Mouse (Mus musculus) intestine, embryonic 16.5 days (tissue): ENCODE data around the gene Cbx8. TPM values are rescaled to one million over a fixed set of nuclear protein-coding genes. Genes with fewer than 3 reads are reported as not detected.

ENCODE experiments used
- ATAC-seq: fragments of 200-750 bp; cut with Nextera tagmentation; 2 replicates; pipeline ENCODE4 v1.8.0; 2017; ENCODE audit warnings: moderate TSS enrichment, moderate library complexity
- H3K27ac ChIP-seq: fragments of 300-500 bp; sonication (generic); 2 replicates; pipeline ENCODE4 v1.5.1; 2014; ENCODE audit warnings: mild to moderate bottlenecking, low read length
- H3K27me3 ChIP-seq: fragments of 300-500 bp; sonication (generic); replicated peaks from 2 replicates; pipeline ENCODE4 v1.6.1; 2014; ENCODE audit warnings: low read length, control low read depth, mixed read lengths; ENCODE audit not compliant: control insufficient read depth, insufficient read depth
- H3K36me3 ChIP-seq: fragments of 300-500 bp; sonication (generic); 2 replicates; pipeline ENCODE4 v1.6.1; 2014; ENCODE audit warnings: low read length, control low read depth; ENCODE audit not compliant: control insufficient read depth, insufficient read depth
- H3K4me1 ChIP-seq: fragments of 300-500 bp; sonication (generic); 2 replicates; pipeline ENCODE4 v1.6.1; 2014; ENCODE audit warnings: low read length, control low read depth, mixed read lengths; ENCODE audit not compliant: control insufficient read depth, insufficient read depth
- H3K4me2 ChIP-seq: fragments of 300-500 bp; sonication (generic); 2 replicates; pipeline ENCODE4 v1.6.1; 2014; ENCODE audit warnings: low read depth, low read length, control low read depth
- H3K4me3 ChIP-seq: fragments of 300-500 bp; sonication (generic); 2 replicates; pipeline ENCODE4 v1.5.1; 2014; ENCODE audit warnings: mild to moderate bottlenecking, low read length
- H3K9ac ChIP-seq: fragments of 300-500 bp; sonication (generic); 2 replicates; pipeline ENCODE4 v1.6.1; 2014; ENCODE audit warnings: low read depth, low read length
- H3K9me3 ChIP-seq: fragments of 300-500 bp; sonication (generic); 2 replicates; pipeline ENCODE4 v1.6.1; 2016; ENCODE audit warnings: low read length, control low read depth; ENCODE audit not compliant: control insufficient read depth
- WGBS: fragments of 180-500 bp; shearing (Covaris S2); extraction: QIAGEN DNeasy Blood & Tissue Kit; methylation state at CpG from one replicate; pipeline ENCODE4 v1.1.7; 2014; 5-methylcytosine and 5-hydroxymethylcytosine counted together
- polyA plus RNA-seq: library from polyadenylated mRNA; unstranded; fragments of >200 nt; fragmentation: Nextera tagmentation; extraction: Ambion mirVana; gene quantifications from 2 replicates; pipeline ENCODE4 v1.2.1, GENCODE M21; 2015

Gene Cbx8
- polyA plus RNA-seq, 1 experiment from 2014 or later = 8.1 TPM

DNA sequence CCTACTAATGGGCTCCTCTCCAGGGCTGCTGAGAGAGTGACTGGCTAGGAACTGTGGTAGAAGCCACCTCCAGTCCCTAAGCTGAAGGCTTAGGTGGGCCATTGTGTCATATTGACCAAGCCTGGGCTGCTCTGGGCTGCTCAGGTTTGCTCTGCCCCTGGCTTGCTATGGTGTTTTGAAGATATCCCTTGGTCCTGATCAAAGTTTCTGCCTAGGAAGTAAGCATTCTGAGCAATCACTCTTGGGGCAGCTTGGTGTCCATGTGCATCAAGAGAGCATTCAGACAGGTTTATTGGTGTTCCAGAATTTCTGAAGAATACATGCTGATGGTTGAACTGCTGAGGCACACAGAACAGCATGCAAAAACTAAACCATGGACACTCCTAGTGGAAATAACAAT is 10.7 kb upstream of the Cbx8 start:
- no peak for ATAC-seq
- Histone ChIP-seq H3K27me3 (peaks cover 71% of the 10 kb centered on the region), H3K4me2 (no peak overlapping the region), H3K27ac (no peak overlapping the region), H3K9me3 (no peaks in the 10 kb centered on the region), H3K9ac (no peak overlapping the region), H3K36me3 (no peaks in the 10 kb centered on the region), H3K4me1 (peaks cover 55% of the 10 kb centered on the region), H3K4me3 (no peak overlapping the region)

DNA sequence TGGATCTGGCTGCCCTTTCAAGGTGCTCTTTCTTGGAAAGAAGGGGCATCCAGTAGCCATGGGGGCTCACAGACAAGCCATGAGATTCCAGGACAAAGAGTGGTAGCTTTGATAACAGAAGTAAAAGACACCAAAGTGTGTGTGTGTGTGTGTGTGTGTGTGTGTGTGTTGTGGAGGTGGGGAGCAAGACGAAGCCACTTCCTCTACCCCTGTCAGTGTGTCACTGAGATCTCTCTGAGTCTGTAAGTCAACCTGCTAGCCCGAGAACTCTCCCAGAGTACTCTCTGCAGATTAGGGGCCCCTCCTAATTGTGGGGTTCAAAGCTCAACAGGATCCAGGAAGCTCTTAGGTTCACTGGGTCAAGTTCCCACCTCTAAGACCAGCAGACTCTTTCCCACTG is 9.6 kb upstream of the Cbx8 start:
- WGBS = 0% methylated on average over 2 of the region's 2 CpGs

DNA sequence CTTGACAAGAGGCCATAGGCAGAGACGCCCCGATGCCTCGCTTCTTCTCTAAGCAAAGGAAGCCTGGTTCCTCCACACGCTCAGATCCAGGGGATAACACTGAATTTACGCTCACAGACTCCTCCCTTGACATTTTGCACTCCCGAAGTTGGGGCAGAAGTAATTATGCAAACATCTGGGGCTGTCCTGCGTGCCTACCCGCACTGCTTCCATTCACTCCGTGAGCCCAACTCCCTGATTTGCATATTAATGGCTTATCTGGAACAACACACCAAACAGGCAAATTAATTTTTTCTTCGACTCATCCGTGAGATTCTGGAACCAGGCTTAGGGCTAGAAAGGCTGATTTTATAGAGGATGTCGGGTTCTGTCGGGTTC is 7.4 kb upstream of the Cbx8 start:
- no peak for ATAC-seq
- 3% methylated on average over 13 of the region's 13 CpGs for WGBS
- Histone ChIP-seq H3K27me3 (peaks cover 83% of the 10 kb centered on the region), H3K9ac (no peak overlapping the region), H3K4me1 (peaks cover 54% of the 10 kb centered on the region), H3K4me3 (peak overlapping the region; percentile 20; the same call in 1 of the 2 replicates), H3K4me2 (no peak overlapping the region), H3K36me3 (no peaks in the 10 kb centered on the region), H3K9me3 (no peaks in the 10 kb centered on the region), H3K27ac (no peak overlapping the region)

More for the DNA sequence above, 9.6 kb upstream of the Cbx8 start:
- ATAC-seq = peak; percentile 17; the same call in 1 of the 2 replicates
- Histone ChIP-seq H3K27me3 (peaks cover 75% of the 10 kb centered on the region), H3K9me3 (no peaks in the 10 kb centered on the region), H3K4me1 (peaks cover 54% of the 10 kb centered on the region), H3K9ac (no peak overlapping the region), H3K4me3 (no peak overlapping the region), H3K4me2 (no peak overlapping the region), H3K27ac (no peak overlapping the region), H3K36me3 (no peaks in the 10 kb centered on the region)

DNA sequence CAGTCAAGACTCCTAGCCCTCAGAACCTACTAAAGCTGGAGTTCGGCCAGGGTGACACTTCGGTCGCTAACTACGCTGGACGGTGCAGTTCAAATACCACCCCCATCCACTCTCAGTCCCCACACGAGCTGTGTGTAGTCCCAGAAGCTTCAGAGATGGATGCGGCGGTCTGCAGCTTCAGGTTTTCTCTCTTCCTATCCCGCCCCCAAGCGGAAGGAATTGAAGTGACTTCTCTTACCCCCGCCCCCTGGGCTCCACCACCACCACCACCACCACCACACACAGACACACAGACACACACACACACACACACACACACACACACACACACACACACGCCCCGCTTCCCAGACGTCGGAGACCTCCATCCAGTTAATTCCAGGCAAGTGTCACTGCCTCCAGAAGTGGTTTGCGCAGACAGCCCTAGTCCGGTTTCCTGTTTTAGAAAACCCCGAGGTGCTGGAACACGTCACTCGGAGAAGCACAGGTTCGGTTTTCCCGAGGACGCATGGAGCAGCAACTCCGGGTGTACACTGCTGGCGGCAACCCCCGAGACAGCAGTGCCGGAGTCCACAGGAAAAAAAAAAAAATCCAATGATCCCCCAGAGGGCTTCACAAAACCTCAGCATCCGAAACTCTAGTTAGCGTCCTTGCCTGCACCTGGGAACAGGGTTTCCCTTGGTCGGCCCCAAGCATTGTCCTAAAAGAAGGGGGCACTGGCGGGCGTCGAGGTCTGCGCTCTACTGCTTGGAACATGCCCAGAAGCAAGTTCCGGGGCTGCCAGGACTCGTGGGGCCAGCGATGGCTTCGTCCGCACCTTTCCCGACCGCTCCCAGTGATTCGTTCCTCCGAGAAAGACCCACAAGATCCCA is 6.7 kb upstream of the Cbx8 start:
- Histone ChIP-seq H3K27ac (no peak overlapping the region), H3K36me3 (no peaks in the 10 kb centered on the region), H3K4me1 (peaks cover 51% of the 10 kb centered on the region), H3K9ac (peak overlapping the region; percentile 31; the same call in 1 of the 2 replicates), H3K4me2 (peak overlapping the region; percentile 54), H3K27me3 (peaks cover 81% of the 10 kb centered on the region), H3K4me3 (peak overlapping the region; percentile 41), H3K9me3 (no peaks in the 10 kb centered on the region)
- under 1% methylated on average over 43 of the region's 43 CpGs for WGBS
- ATAC-seq = no peak

DNA sequence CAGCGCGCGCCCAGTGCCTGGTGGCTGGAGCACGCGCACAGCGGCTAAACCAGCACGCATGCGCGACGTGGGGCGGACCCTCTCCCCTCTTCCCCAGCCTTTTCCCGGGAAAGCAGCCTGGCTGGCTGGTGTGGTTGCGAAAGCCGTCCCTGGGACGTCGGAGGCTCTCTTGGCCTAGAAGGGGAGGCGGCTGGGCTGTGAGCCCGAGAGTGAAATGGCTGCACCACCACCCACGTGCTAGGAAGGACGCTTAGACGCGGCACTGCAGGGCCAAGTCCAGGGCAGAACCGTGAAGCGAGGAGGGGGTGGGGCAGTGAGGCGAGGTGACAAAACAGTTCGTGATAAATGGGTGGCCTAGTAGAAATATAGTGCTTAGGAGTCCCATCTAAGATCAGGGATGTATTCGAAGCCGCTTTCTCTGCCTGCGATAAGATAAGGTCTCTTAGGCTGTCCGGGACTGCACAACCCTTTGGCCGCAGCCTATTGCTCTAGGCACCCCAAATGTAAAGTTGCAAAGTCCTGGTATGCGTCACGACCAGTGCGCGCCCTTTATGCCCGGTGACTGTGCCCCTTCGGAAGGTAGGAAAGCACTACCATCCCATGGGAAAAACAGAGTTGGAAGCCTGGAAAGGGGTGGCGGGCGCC is 6.0 kb upstream of the Cbx8 start:
- peak overlapping the region; percentile 50 for H3K9ac ChIP-seq
- H3K27ac ChIP-seq = no peak overlapping the region
- H3K36me3 ChIP-seq = no peaks in the 10 kb centered on the region
- peaks cover 82% of the 10 kb centered on the region for H3K27me3 ChIP-seq
- peak overlapping the region; percentile 54 for H3K4me2 ChIP-seq
- H3K4me3 ChIP-seq = peak overlapping the region; percentile 41
- WGBS = under 1% methylated on average over 39 of the region's 39 CpGs
- H3K4me1 ChIP-seq = peaks cover 52% of the 10 kb centered on the region
- no peaks in the 10 kb centered on the region for H3K9me3 ChIP-seq
- peak; percentile 24 for ATAC-seq

DNA sequence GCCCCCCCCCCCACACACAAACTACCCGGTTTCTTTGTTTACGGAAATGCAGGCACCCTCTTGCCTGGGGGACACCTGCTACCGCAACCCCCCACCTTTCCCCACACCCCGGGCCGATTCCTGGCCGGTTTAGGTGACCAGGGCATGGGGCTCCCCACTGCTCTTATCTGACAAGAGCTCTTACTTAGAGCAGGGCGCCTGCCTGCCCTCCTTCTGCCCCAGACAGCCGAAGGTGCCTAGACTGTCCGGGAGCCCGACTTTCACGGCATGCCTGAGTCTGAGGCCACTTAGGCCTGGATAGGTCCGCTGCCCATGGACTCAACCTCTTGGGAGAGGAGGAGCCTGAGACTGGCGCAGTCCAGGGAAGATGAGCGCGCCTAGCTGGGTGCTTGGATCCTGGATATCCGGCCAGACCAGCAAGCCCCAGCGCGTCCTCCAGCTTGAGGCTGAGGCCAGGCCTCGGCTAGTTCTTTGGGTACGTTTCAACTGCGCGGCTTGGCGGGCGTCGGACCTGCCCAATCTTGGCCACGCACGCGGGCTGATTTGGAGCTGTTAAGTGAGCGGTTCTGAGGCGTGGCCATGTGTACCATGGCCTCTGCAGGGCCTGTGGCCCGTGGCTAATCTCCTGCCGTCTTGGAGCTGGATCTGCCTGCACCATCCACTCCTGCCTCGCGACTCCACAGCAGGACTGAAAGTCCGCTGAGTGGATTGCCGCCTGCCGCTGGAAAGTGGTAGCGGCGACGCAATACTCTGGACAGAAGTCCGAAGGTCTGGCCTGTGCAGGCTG is 4.0 kb upstream of the Cbx8 start:
- Histone ChIP-seq H3K9me3 (no peaks in the 10 kb centered on the region), H3K4me1 (peaks cover 55% of the 10 kb centered on the region), H3K4me3 (peak overlapping the region; percentile 23), H3K36me3 (no peaks in the 10 kb centered on the region), H3K27ac (no peak overlapping the region), H3K9ac (peak overlapping the region; percentile 53; the same call in 1 of the 2 replicates), H3K27me3 (peaks cover 70% of the 10 kb centered on the region), H3K4me2 (peak overlapping the region; percentile 39)
- WGBS = 3% methylated on average over 41 of the region's 41 CpGs
- peak; percentile 8; the same call in 1 of the 2 replicates for ATAC-seq

DNA sequence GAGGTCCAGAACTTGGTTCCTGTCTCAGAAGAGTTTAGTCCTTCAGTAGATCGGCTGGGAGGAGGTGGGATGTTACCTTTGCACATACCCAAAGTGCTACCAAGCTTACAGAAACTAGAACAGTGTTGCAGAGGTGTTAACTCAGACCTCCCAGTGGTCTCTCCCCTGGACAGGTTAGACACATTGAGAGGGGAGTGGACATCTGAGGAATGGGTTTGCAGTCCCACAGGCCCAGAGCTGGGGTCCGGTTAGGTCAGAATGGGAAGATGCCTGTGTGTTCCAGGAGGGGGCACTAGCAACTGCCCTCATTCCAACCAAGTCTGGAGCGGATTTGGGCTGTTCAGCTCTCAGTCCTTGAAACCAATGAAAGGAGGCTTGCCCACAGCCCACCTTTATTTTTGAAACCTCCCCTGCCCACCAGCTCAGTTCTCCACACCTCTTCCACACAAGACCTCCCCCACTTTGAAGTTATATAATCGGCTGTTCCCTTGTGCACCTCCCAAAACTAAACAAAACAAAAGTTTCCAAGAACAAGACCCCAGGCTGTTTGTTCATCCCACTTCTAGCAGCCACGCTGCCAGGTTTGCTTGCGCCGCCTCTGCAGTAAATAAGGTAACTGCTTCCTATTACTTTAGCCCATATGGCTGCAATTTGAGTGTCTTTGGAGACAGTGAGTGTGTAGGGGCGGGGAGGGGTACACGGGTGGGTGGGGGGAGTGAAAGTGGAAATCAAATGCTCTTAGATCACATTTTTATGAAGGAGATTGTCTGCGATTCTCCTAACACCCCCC is 3.2 kb upstream of the Cbx8 start:
- peaks cover 57% of the 10 kb centered on the region for H3K4me1 ChIP-seq
- WGBS = 4% methylated on average over 10 of the region's 10 CpGs
- H3K9me3 ChIP-seq = no peaks in the 10 kb centered on the region
- no peak overlapping the region; the same call in 1 of the 2 replicates for H3K4me2 ChIP-seq
- no peak overlapping the region for H3K27ac ChIP-seq
- H3K9ac ChIP-seq = no peak overlapping the region
- peaks cover 2% of the 10 kb centered on the region; the same call in 1 of the 2 replicates for H3K36me3 ChIP-seq
- H3K27me3 ChIP-seq = peaks cover 62% of the 10 kb centered on the region
- no peak for ATAC-seq
- H3K4me3 ChIP-seq = no peak overlapping the region

DNA sequence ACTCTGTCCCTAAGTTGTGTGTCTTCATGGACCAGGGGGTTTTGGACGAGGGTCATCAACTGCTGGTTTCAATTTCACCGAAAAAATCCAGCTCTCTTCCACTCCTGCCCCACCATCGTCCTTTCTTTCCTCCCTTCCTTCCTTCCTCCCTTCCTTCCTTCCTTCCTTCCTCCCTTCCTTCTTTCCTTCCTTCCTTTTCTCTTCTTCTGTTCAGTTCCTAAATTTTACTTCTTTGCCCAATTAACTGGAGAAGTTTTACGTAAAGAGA is 2.4 kb upstream of the Cbx8 start:
- 2% methylated on average over 4 of the region's 4 CpGs for WGBS
- Histone ChIP-seq H3K9ac (no peak overlapping the region), H3K4me1 (peaks cover 60% of the 10 kb centered on the region), H3K36me3 (peaks cover 6% of the 10 kb centered on the region), H3K27ac (no peak overlapping the region), H3K4me3 (no peak overlapping the region), H3K9me3 (no peaks in the 10 kb centered on the region), H3K27me3 (peaks cover 61% of the 10 kb centered on the region), H3K4me2 (no peak overlapping the region)
- no peak for ATAC-seq
